Mouse (Mus musculus) embryonic facial prominence, embryonic 10.5 days (tissue): ENCODE data around the gene Fbxl2. TPM values are rescaled to one million over a fixed set of nuclear protein-coding genes. Genes with fewer than 3 reads are reported as not detected.

Experiments
- DNase-seq: peaks from one replicate; pipeline ENCODE4 v3.0.0-alpha.2; 2017; ENCODE audit warnings: low spot score
- H3K27ac ChIP-seq: fragments of 300-500 bp; sonication (generic); replicated peaks from 2 replicates; pipeline ENCODE4 v1.5.1; 2016; ENCODE audit warnings: mild to moderate bottlenecking
- H3K27me3 ChIP-seq: fragments of 300-500 bp; sonication (generic); replicated peaks from 2 replicates; pipeline ENCODE4 v1.6.1; 2016; ENCODE audit warnings: low read depth, mild to moderate bottlenecking; ENCODE audit not compliant: poor library complexity, severe bottlenecking
- H3K36me3 ChIP-seq: fragments of 300-500 bp; sonication (generic); replicated peaks from 2 replicates; pipeline ENCODE4 v1.6.1; 2016; ENCODE audit warnings: mild to moderate bottlenecking, moderate library complexity
- H3K4me1 ChIP-seq: fragments of 300-500 bp; sonication (generic); 2 replicates; pipeline ENCODE4 v1.6.1; 2016
- H3K4me3 ChIP-seq: fragments of 300-500 bp; sonication (generic); 2 replicates; pipeline ENCODE4 v1.5.1; 2016; ENCODE audit warnings: mild to moderate bottlenecking, moderate library complexity
- H3K9me3 ChIP-seq: fragments of 300-500 bp; sonication (generic); 2 replicates; pipeline ENCODE4 v1.6.1; 2016; ENCODE audit warnings: mild to moderate bottlenecking
- WGBS: fragments of 180-500 bp; shearing (Covaris S2); methylation state at CpG from one replicate; pipeline ENCODE4 v1.1.7; 2016; 5-methylcytosine and 5-hydroxymethylcytosine counted together
- polyA plus RNA-seq: library from polyadenylated mRNA; unstranded; fragments of >200 nt; fragmentation: Nextera tagmentation; extraction: Ambion mirVana; gene quantifications from 2 replicates; pipeline ENCODE4 v1.2.1, GENCODE M21; 2016

Fbxl2 gene
- polyA plus RNA-seq, 1 experiment from 2014 or later: 5.9 TPM

- Histone ChIP-seq H3K27me3 (peaks cover 9% of the 10 kb centered on the region), H3K36me3 (no peaks in the 10 kb centered on the region), H3K27ac (no peak overlapping the region), H3K9me3 (no peaks in the 10 kb centered on the region; the same call in 1 of the 2 replicates), H3K4me1 (peaks cover 12% of the 10 kb centered on the region), H3K4me3 (no peak overlapping the region)
- 92% methylated on average over 16 of the region's 16 CpGs for WGBS
- DNase-seq: no peak
These were observed 4.8 kb upstream of the Fbxl2 start for GRCm38 (mm10) chr9:114050778-114051177.

GRCm38 (mm10) chr9:114050106-114050505 is 4.1 kb upstream of the Fbxl2 start:
- no peak overlapping the region for H3K27ac ChIP-seq
- 84% methylated on average over 7 of the region's 7 CpGs for WGBS
- DNase-seq: no peak
- H3K4me3 ChIP-seq: no peak overlapping the region
- peaks cover 12% of the 10 kb centered on the region for H3K4me1 ChIP-seq
- no peaks in the 10 kb centered on the region for H3K36me3 ChIP-seq
- peaks cover 2% of the 10 kb centered on the region for H3K27me3 ChIP-seq
- no peaks in the 10 kb centered on the region; the same call in 1 of the 2 replicates for H3K9me3 ChIP-seq

GRCm38 (mm10) chr9:114046676-114047075 is 685 bp upstream of the Fbxl2 start:
- 90% methylated on average over 7 of the region's 7 CpGs for WGBS
- H3K27me3 ChIP-seq: no peaks in the 10 kb centered on the region
- H3K9me3 ChIP-seq: no peaks in the 10 kb centered on the region; the same call in 1 of the 2 replicates
- peaks cover 18% of the 10 kb centered on the region for H3K4me1 ChIP-seq
- no peaks in the 10 kb centered on the region for H3K36me3 ChIP-seq
- DNase-seq: no peak
- H3K27ac ChIP-seq: no peak overlapping the region
- no peak overlapping the region for H3K4me3 ChIP-seq

- Histone ChIP-seq H3K4me1 (peaks cover 10% of the 10 kb centered on the region), H3K4me3 (no peak overlapping the region), H3K27me3 (no peaks in the 10 kb centered on the region), H3K27ac (no peak overlapping the region), H3K36me3 (no peaks in the 10 kb centered on the region), H3K9me3 (no peaks in the 10 kb centered on the region; the same call in 1 of the 2 replicates)
- 59% methylated on average over 3 of the region's 3 CpGs for WGBS
- DNase-seq: no peak
These were observed 1.5 kb downstream of the Fbxl2 start for GRCm38 (mm10) chr9:114044446-114044845.

- Histone ChIP-seq H3K27ac (0 out of 2 replicates have a peak overlapping the region, but pooled peaks have one; percentile 22), H3K9me3 (no peaks in the 10 kb centered on the region)
These were observed 3.5 kb downstream of the Fbxl2 start for GRCm38 (mm10) chr9:114042490-114042889.

GRCm38 (mm10) chr9:114040945-114041344 is 5.0 kb downstream of the Fbxl2 start:
- H3K27ac ChIP-seq: no peak overlapping the region
- no peaks in the 10 kb centered on the region for H3K9me3 ChIP-seq
- H3K4me1 ChIP-seq: peaks cover 14% of the 10 kb centered on the region
- WGBS: 75% methylated on average over 4 of the region's 4 CpGs
- H3K4me3 ChIP-seq: no peak overlapping the region
- H3K36me3 ChIP-seq: no peaks in the 10 kb centered on the region
- no peaks in the 10 kb centered on the region for H3K27me3 ChIP-seq
- no peak for DNase-seq

More at GRCm38 (mm10) chr9:114042490-114042889, 3.5 kb downstream of the Fbxl2 start:
- Histone ChIP-seq H3K4me3 (no peak overlapping the region), H3K27me3 (no peaks in the 10 kb centered on the region), H3K4me1 (peaks cover 14% of the 10 kb centered on the region), H3K36me3 (no peaks in the 10 kb centered on the region)
- 28% methylated on average over 6 of the region's 6 CpGs for WGBS
- peak; percentile 38 for DNase-seq

GRCm38 (mm10) chr9:114026261-114026934 is 19.6 kb downstream of the Fbxl2 start:
- under 1% methylated on average over 52 of the region's 52 CpGs for WGBS
- peak overlapping the region; percentile 85 for H3K4me3 ChIP-seq
- H3K27ac ChIP-seq: peak overlapping the region; percentile 85
- no peaks in the 10 kb centered on the region for H3K36me3 ChIP-seq
- peak; percentile 95 for DNase-seq
- H3K27me3 ChIP-seq: no peaks in the 10 kb centered on the region
- peaks cover 27% of the 10 kb centered on the region for H3K4me1 ChIP-seq
- no peaks in the 10 kb centered on the region for H3K9me3 ChIP-seq

GRCm38 (mm10) chr9:114025846-114026245 is 20.1 kb downstream of the Fbxl2 start:
- H3K27me3 ChIP-seq: no peaks in the 10 kb centered on the region
- WGBS: 23% methylated on average over 8 of the region's 8 CpGs
- H3K4me1 ChIP-seq: peaks cover 27% of the 10 kb centered on the region
- H3K27ac ChIP-seq: peak overlapping the region; percentile 85; the same call in 1 of the 2 replicates
- H3K36me3 ChIP-seq: no peaks in the 10 kb centered on the region
- H3K4me3 ChIP-seq: peak overlapping the region; percentile 85
- no peaks in the 10 kb centered on the region for H3K9me3 ChIP-seq
- peak; percentile 35 for DNase-seq

GRCm38 (mm10) chr9:114025182-114025581 is 20.8 kb downstream of the Fbxl2 start:
- Histone ChIP-seq H3K9me3 (no peaks in the 10 kb centered on the region), H3K36me3 (no peaks in the 10 kb centered on the region), H3K4me3 (peak overlapping the region; percentile 85), H3K4me1 (peaks cover 27% of the 10 kb centered on the region), H3K27ac (no peak overlapping the region), H3K27me3 (no peaks in the 10 kb centered on the region)
- WGBS: 60% methylated on average over 9 of the region's 9 CpGs
- DNase-seq: no peak

GRCm38 (mm10) chr9:114022141-114022540 is 23.9 kb downstream of the Fbxl2 start:
- DNase-seq: no peak
- Histone ChIP-seq H3K9me3 (no peaks in the 10 kb centered on the region; the same call in 1 of the 2 replicates), H3K36me3 (no peaks in the 10 kb centered on the region), H3K4me3 (no peak overlapping the region), H3K27ac (no peak overlapping the region), H3K27me3 (no peaks in the 10 kb centered on the region), H3K4me1 (peaks cover 27% of the 10 kb centered on the region)
- 44% methylated on average over 4 of the region's 4 CpGs for WGBS

- WGBS: 92% methylated on average over 7 of the region's 7 CpGs
- no peak overlapping the region for H3K4me3 ChIP-seq
- H3K9me3 ChIP-seq: peaks cover 3% of the 10 kb centered on the region; the same call in 1 of the 2 replicates
- peaks cover 6% of the 10 kb centered on the region for H3K4me1 ChIP-seq
- no peaks in the 10 kb centered on the region for H3K27me3 ChIP-seq
- no peaks in the 10 kb centered on the region; the same call in 1 of the 2 replicates for H3K36me3 ChIP-seq
- DNase-seq: no peak
- no peak overlapping the region for H3K27ac ChIP-seq
These were observed 26.8 kb downstream of the Fbxl2 start for GRCm38 (mm10) chr9:114019012-114019762.

GRCm38 (mm10) chr9:114016402-114016801 is 29.6 kb downstream of the Fbxl2 start:
- Histone ChIP-seq H3K9me3 (peaks cover 3% of the 10 kb centered on the region; the same call in 1 of the 2 replicates), H3K36me3 (peaks cover 2% of the 10 kb centered on the region; the same call in 1 of the 2 replicates), H3K27me3 (no peaks in the 10 kb centered on the region), H3K4me3 (no peak overlapping the region), H3K4me1 (no peaks in the 10 kb centered on the region), H3K27ac (no peak overlapping the region)
- no peak for DNase-seq
- 86% methylated on average over 4 of the region's 4 CpGs for WGBS
